Mouse (Mus musculus) midbrain, embryonic 15.5 days (tissue): ENCODE measurements around the gene Ssu2. TPM values are rescaled to one million over a fixed set of nuclear protein-coding genes. Genes with fewer than 3 reads are reported as not detected.

Source experiments
- ATAC-seq: fragments of 200-750 bp; cut with Nextera tagmentation; replicated peaks from 2 replicates; pipeline ENCODE4 v1.8.0; 2017; ENCODE audit warnings: moderate TSS enrichment
- H3K27ac ChIP-seq: fragments of 300-500 bp; sonication (generic); 2 replicates; pipeline ENCODE4 v1.5.1; 2015; ENCODE audit warnings: mild to moderate bottlenecking, inconsistent platforms
- H3K27me3 ChIP-seq: fragments of 300-500 bp; sonication (generic); replicated peaks from 2 replicates; pipeline ENCODE4 v1.6.1; 2015; ENCODE audit warnings: inconsistent platforms
- H3K36me3 ChIP-seq: fragments of 300-500 bp; sonication (generic); replicated peaks from 2 replicates; pipeline ENCODE4 v1.6.1; 2015; ENCODE audit warnings: inconsistent platforms
- H3K4me1 ChIP-seq: fragments of 300-500 bp; sonication (generic); 2 replicates; pipeline ENCODE4 v1.6.1; 2015; ENCODE audit warnings: inconsistent platforms
- H3K4me2 ChIP-seq: fragments of 300-500 bp; sonication (generic); 2 replicates; pipeline ENCODE4 v1.6.1; 2015; ENCODE audit warnings: inconsistent platforms, mild to moderate bottlenecking, moderate library complexity
- H3K4me3 ChIP-seq: fragments of 300-500 bp; sonication (generic); 2 replicates; pipeline ENCODE4 v1.5.1; 2015; ENCODE audit warnings: mild to moderate bottlenecking, inconsistent platforms
- H3K9ac ChIP-seq: fragments of 300-500 bp; sonication (generic); 2 replicates; pipeline ENCODE4 v1.6.1; 2015; ENCODE audit warnings: mild to moderate bottlenecking, inconsistent platforms
- H3K9me3 ChIP-seq: fragments of 300-500 bp; sonication (generic); 2 replicates; pipeline ENCODE4 v1.6.1; 2016; ENCODE audit warnings: inconsistent platforms
- WGBS: fragments of 180-500 bp; shearing (Covaris S2); methylation state at CpG from one replicate; pipeline ENCODE4 v1.1.7; 2015; ENCODE audit warnings: mixed read lengths; 5-methylcytosine and 5-hydroxymethylcytosine counted together
- polyA plus RNA-seq: library from polyadenylated mRNA; unstranded; fragments of >200 nt; fragmentation: Nextera tagmentation; extraction: Ambion mirVana; gene quantifications from 2 replicates; pipeline ENCODE4 v1.2.1, GENCODE M21; 2015

Gene Ssu2
- polyA plus RNA-seq, 1 experiment from 2014 or later, result 0.30 TPM

- Histone ChIP-seq H3K4me2 (no peak overlapping the region), H3K36me3 (no peaks in the 10 kb centered on the region), H3K27me3 (no peaks in the 10 kb centered on the region), H3K4me3 (no peak overlapping the region), H3K9me3 (no peaks in the 10 kb centered on the region), H3K27ac (no peak overlapping the region), H3K9ac (no peak overlapping the region), H3K4me1 (no peaks in the 10 kb centered on the region)
- WGBS, result 69% methylated on average over 5 of the region's 5 CpGs
- no peak for ATAC-seq
Observed at GRCm38 (mm10) chr6:112330520-112331222, 57.2 kb downstream of the Ssu2 start.

GRCm38 (mm10) chr6:112327793-112328192, 60.0 kb downstream of the Ssu2 start:
- 92% methylated on average over 5 of the region's 5 CpGs for whole genome bisulfite sequencing
- Histone ChIP-seq H3K9ac (no peak overlapping the region), H3K27me3 (no peaks in the 10 kb centered on the region), H3K27ac (no peak overlapping the region), H3K4me1 (no peaks in the 10 kb centered on the region), H3K4me2 (no peak overlapping the region), H3K9me3 (no peaks in the 10 kb centered on the region), H3K4me3 (no peak overlapping the region), H3K36me3 (no peaks in the 10 kb centered on the region)
- no peak for ATAC-seq

- no peaks in the 10 kb centered on the region for H3K36me3 ChIP-seq
- ATAC-seq, result no peak
- H3K4me1 ChIP-seq, result no peaks in the 10 kb centered on the region
- H3K27ac ChIP-seq, result no peak overlapping the region
- H3K4me3 ChIP-seq, result no peak overlapping the region
- 93% methylated on average over 3 of the region's 3 CpGs for WGBS
- no peaks in the 10 kb centered on the region for H3K27me3 ChIP-seq
- H3K9me3 ChIP-seq, result no peaks in the 10 kb centered on the region
- H3K9ac ChIP-seq, result no peak overlapping the region
- no peak overlapping the region for H3K4me2 ChIP-seq
Observed at GRCm38 (mm10) chr6:112325213-112325612, 62.6 kb downstream of the Ssu2 start.

GRCm38 (mm10) chr6:112322916-112323315, 64.9 kb downstream of the Ssu2 start:
- H3K4me2 ChIP-seq, result no peak overlapping the region
- no peak overlapping the region for H3K9ac ChIP-seq
- no peak for ATAC-seq
- no peak overlapping the region for H3K4me3 ChIP-seq
- H3K4me1 ChIP-seq, result no peaks in the 10 kb centered on the region
- WGBS, result 83% methylated on average over 5 of the region's 5 CpGs
- H3K9me3 ChIP-seq, result no peaks in the 10 kb centered on the region
- H3K36me3 ChIP-seq, result no peaks in the 10 kb centered on the region
- no peak overlapping the region for H3K27ac ChIP-seq
- H3K27me3 ChIP-seq, result no peaks in the 10 kb centered on the region

DNA sequence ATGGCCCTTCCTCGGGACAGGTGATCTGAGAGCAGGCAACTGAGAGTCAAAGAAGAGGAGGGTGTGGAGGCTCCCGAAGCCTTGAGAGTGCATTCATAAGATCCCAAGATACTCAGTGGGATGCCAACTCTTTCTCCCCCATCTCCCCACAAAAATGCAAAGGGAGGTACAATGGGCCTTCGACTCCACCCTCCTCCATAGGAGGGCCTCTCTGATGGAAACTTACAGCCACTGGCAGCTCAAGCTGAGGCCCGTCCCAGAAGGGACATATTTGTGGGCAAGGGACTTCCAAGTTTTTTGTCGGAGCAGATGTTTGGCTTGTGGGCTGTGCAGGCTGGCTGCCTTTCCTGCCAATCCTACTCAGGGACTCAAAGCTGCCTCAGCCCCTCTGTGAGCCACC, 67.1 kb downstream of the Ssu2 start:
- Histone ChIP-seq H3K4me2 (no peak overlapping the region), H3K9me3 (no peaks in the 10 kb centered on the region), H3K36me3 (no peaks in the 10 kb centered on the region), H3K9ac (no peak overlapping the region), H3K4me3 (no peak overlapping the region), H3K27ac (no peak overlapping the region), H3K4me1 (no peaks in the 10 kb centered on the region), H3K27me3 (no peaks in the 10 kb centered on the region)
- 50% methylated on average over 5 of the region's 5 CpGs for WGBS
- ATAC-seq, result no peak

DNA sequence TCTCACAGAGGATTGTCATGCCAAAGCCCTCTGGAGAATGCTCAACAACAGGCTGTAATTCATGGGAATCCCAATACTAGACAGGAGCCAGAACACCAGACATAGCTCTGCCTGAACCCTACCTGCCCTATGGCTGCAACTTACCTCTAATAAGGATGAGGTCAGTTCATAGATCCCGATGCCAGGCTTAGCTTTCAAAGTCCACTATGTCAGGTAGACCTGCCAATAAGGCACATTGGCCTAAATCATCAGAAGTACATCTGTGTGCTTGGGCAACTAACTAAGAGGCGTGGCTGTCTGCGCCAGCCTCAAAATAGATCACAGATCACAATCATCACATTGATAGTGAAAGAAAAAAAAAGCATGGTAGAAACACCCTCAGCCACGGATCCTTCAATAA, 68.4 kb downstream of the Ssu2 start:
- Histone ChIP-seq H3K4me1 (no peaks in the 10 kb centered on the region), H3K27me3 (no peaks in the 10 kb centered on the region), H3K4me2 (no peak overlapping the region), H3K27ac (no peak overlapping the region), H3K9ac (no peak overlapping the region), H3K9me3 (no peaks in the 10 kb centered on the region), H3K4me3 (no peak overlapping the region), H3K36me3 (no peaks in the 10 kb centered on the region)
- 90% methylated on average over 4 of the region's 4 CpGs for WGBS
- ATAC-seq, result no peak

DNA sequence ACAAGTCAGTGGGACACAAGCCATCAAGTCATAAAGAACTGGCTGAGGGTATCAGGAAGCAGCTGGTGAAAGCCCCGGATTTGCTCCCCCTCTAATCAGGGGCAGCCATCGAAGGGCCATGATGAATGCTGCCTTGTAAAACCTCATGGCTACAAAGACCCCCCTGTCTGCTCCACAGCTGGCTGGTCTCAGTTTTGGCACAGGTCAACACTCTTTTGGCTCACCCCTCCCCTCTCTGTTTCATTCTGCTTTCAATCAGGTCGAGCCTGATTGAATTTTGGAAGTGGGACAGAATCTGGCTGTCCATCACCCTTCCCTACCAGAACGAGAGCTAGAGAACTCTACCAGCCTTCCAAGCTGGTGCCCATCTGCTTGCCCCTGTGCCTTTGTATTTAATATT, 76.4 kb downstream of the Ssu2 start:
- peak; percentile 52; the same call in 1 of the 2 replicates for ATAC-seq
- H3K9ac ChIP-seq, result no peak overlapping the region
- H3K4me1 ChIP-seq, result no peaks in the 10 kb centered on the region
- H3K36me3 ChIP-seq, result no peaks in the 10 kb centered on the region
- WGBS, result 42% methylated on average over 4 of the region's 4 CpGs
- no peaks in the 10 kb centered on the region for H3K27me3 ChIP-seq
- no peak overlapping the region for H3K27ac ChIP-seq
- no peaks in the 10 kb centered on the region for H3K9me3 ChIP-seq
- no peak overlapping the region for H3K4me3 ChIP-seq
- H3K4me2 ChIP-seq, result no peak overlapping the region

- H3K4me3 ChIP-seq, result no peak overlapping the region
- H3K9ac ChIP-seq, result no peak overlapping the region
- WGBS, result 60% methylated on average over 6 of the region's 6 CpGs
- H3K36me3 ChIP-seq, result no peaks in the 10 kb centered on the region
- H3K27me3 ChIP-seq, result no peaks in the 10 kb centered on the region
- no peak for ATAC-seq
- no peak overlapping the region for H3K27ac ChIP-seq
- no peak overlapping the region for H3K4me2 ChIP-seq
- no peaks in the 10 kb centered on the region for H3K4me1 ChIP-seq
- H3K9me3 ChIP-seq, result no peaks in the 10 kb centered on the region
Observed at GRCm38 (mm10) chr6:112309330-112309938, 78.4 kb downstream of the Ssu2 start.

Other genes starting within 250 kb of the Ssu2 start
- 9.6 and 11.9 TPM in 2 replicates for gene Lmcd1, start 114.3 kb downstream of the Ssu2 start, polyA plus RNA-seq
- gene Cav3, start 71.5 kb upstream of the Ssu2 start, polyA plus RNA-seq, result 0.29 TPM in 1 of 2 replicates, not detected in the other
- gene Oxtr, start 101.9 kb upstream of the Ssu2 start, polyA plus RNA-seq, result 1.6 and 1.9 TPM in 2 replicates